Mouse (Mus musculus) c-Kit-positive CD71-negative TER-119-negative erythroid progenitor cells, embryonic 14.5 days (primary cell): ENCODE measurements around the gene Pkmyt1.
A peak's percentile ranks its signal among the peaks of the same experiment; 100 is the strongest.
"Not testable (repeated sequence)": the region's sequence is repeated elsewhere in the genome, so short reads cannot be mapped to it uniquely, and the experiment has no call there.

Experiments
- DNase-seq: peaks from one replicate; pipeline ENCODE4 v3.0.0-alpha.2; 2013; ENCODE audit warnings: low read depth

Gene Pkmyt1

DNA sequence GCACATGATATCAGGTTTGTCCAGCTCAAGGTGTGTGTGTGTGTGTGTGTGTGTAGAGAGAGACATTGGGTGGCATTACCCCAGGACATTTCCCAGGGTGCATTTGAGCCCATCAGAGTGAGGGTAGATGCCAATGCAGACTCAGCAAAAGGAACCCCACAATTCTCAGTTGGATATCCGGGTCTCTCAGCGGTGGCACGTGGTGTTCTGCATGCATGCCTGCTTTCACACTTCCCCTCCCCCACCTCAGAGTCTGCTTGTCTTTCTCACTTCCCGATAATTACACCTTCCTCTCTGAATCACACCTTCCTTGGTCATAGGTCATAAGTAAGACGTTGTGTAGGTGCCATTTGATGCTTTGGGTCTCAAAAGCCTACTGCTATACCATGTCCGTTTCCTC lies 21.9 kb downstream of the Pkmyt1 start:
- no peak for DNase-seq

DNA sequence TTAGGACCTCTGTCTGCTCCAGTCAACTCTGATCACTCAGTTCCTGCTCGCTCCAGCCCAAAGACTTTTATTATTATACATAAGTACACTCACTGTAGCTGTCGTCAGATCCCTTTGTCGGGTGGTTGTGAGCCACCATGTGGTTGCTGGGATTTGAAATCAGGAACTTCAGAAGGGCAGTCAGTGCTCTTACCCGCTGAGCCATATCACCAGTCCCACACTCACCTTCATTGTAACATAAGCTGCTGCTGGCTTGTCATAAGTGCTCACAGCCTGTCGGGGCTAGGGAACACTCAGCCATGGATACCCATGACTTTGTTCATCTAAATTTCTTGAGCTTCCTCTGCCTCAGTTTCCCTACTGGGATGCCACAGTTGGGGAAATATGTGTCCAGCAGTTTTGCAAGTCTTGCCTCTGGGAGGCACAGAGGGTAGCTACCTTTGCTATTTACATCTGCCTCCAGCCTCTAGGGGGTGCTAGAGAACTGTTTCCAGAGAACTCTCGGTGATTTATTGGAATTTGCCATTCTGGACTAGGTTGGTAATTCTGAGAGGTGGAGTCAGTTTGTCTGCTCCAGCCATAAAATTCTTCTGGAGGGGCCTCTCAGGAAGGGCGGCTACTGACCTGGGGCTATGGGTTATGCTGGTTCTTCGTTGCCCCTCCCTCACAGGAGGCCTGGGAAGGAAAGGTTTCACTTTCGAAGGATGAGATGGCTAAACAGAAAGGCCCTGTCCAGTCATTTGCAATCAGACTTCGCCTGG lies 22.7 kb downstream of the Pkmyt1 start:
- peak; percentile 84 for DNase-seq

DNA sequence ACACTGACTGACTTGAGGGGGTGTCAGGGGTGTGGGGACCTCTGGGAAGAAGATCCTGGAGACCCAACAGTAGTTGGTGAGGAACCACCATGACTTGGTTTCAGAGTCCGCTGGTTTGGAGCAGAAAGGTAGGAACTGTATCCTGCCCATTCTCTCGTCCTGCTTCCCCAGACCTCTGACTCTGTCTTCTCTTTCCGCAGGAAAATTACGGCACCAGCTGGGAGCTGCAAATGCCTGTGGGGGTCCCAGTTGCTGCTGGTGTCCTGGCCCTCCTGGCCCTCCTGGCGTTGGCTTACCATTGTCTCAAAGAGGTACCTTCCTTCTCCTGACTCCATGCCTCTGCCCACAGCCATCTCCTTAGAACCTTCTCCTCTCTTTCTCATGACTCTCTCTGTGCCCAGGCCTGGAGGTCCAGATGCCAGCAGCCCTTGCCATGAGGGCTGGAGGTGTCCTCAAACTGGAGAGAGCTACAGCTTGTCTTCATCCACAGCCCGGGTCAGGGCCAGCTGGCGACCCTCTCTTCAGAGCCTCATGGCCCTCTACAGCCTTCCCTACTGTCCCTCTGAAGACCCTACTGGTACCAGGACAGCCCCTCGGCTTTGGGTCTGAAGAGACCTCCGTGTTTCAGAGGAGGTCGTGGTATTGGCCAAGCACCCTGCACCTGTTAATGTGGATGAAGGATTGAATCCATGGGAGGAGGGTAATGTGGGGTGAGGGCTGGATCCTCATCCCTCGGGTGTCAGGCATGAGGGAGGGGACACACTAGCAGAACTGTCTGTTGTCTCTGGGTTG lies 23.5 kb downstream of the Pkmyt1 start:
- no peak for DNase-seq

DNA sequence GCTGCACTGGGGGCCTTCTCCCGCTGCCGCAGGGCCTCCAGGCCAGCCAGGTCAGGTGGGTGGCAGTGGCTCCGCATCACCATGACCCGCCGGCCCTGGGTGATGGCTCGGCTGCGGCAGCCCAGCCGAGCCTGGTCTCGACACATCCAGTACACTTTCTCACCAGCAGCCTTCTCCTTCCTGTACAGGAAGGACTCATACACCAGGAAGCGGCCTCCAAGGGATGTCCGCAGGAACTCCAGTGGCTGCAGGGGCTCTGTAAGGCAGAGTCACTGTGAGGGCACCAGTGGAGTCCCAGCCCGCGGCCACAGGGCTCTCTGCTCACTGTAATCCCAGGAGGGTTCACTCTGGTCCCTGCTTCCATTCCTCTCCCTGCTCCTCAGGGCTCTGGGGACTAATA lies 29.6 kb downstream of the Pkmyt1 start:
- DNase-seq: no peak

DNA sequence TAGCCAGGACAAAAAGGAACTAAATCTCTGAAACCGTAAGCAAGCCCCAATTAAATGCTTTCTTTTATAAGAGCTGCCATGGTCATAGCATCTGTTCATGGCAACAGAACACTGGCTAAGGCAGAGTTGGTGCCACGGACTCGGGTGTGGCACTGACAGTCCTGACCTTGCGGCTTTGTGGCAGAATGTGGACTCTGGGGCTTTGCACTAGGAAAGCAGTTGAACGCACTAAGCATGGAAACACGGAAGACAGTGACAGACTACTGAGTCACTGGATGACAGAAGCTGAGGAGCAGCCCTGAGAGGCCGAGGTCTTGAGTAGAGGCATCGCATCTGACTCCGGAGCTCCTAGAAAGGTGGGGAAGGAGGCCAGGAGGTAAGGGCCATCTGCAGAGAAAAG lies 31.4 kb downstream of the Pkmyt1 start:
- no peak for DNase-seq

DNA sequence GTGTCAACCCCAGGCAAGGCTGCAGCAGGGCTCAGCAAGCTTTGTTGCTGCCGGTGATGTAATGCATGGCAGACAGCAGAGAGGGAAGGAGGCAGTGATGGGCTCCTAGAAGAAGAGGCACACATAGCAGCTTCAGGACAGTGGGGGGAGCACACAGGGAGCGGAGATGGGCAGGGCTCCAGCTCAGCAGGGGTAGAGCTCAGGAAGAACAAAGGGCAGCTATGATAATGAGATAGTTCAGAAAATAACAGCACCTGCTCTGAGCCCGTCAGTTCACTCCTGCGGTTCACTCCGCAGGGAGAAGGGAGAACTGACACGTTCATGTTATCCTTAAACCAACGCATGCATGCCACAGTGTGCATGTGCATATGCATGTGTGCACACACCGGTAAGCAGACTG lies 32.7 kb downstream of the Pkmyt1 start:
- no peak for DNase-seq

DNA sequence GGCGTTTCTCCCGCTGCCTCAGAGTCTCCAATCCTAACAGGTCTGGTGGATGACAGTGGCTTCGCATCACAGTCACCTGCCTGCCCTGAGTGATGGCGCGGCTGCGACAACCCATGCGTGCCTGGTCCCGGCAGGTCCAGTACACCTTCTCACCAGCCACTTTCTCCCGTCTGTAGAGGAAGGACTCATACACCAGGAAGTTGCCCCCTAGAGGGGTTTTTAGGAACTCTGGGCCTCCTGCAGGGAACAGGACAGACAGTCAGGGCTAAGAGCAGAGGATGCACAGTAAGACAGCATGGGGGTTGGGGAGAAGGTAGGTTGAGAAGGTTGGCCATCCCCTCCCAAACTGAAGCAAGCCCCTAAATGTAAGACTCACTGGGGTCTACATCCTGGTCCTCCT lies 34.1 kb downstream of the Pkmyt1 start:
- no peak for DNase-seq

DNA sequence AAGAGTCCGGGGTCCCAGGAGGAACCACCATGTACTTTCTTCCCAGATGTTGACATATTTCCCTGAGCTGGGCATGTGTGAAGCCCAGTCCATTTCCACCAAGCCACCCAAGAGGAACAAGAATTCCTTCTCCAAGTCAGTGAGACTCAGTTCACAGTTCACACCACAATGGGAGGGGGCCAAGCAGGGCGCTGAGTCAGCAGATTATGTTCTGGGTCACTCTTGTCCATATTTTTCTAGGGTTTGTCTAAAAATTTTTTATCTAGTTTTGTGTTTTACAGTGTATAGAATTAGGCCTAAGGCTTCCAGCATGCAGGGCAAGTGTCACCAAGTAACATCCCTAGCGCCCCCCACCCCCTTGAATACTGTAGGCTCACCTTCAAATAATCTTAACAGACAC lies 35.0 kb downstream of the Pkmyt1 start:
- no peak for DNase-seq

DNA sequence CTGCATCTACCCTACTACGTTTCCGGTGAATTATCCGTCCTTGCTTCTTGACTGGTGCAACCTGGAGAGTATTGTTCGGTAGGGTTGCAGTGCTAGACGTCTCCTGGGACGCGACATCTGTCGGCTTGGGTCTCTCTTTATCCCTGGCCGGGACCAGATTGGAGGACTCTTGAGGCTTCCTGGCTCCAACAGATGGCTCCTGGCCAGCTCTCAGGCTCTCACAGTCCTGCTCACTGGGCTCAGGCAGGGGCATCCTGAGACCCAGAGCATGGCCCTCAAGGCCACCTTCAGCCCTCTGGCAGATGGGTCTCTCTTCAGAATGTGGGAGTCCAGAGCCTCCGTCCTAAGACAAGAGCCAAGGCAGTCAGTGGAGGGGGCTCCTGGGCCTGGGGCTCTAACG lies 36.8 kb downstream of the Pkmyt1 start:
- DNase-seq: no peak

DNA sequence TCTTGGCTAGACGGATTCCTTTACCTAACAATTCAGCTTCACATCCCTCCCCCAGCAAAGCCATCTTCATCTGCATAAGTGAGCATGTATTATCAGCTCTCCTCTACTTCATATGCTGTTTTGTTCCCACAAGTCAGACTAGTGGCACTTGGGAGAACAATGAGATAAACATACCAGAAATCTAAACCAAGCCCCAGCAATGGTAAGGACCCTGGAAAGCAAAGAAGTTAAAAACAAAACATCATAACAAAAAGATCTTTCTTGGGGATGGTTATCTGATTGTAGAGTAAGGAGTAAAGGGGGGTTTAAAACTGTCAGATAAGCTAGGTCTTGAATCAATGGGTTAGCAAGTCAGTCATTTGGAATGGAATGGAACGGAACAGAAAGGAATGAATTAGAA lies 44.4 kb downstream of the Pkmyt1 start:
- no peak for DNase-seq

DNA sequence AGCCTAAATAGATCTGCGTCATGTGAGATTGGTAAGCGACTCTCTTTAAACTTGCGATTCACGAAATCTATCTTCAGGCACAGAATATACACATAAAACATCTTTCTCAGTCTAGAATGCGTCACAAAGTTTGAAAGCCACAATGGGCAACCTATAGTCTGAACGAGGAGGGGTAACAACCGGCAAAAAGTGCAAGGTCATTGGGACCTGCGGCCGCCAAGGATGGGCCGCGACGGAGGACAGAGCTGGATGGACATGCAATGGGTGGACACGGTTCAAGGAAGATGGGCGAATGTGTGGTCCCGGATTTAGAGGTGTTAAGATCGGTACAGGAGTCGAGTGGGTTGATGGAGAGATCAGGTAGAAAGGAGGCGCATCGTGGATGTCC lies 44.8 kb downstream of the Pkmyt1 start:
- no peak for DNase-seq

DNA sequence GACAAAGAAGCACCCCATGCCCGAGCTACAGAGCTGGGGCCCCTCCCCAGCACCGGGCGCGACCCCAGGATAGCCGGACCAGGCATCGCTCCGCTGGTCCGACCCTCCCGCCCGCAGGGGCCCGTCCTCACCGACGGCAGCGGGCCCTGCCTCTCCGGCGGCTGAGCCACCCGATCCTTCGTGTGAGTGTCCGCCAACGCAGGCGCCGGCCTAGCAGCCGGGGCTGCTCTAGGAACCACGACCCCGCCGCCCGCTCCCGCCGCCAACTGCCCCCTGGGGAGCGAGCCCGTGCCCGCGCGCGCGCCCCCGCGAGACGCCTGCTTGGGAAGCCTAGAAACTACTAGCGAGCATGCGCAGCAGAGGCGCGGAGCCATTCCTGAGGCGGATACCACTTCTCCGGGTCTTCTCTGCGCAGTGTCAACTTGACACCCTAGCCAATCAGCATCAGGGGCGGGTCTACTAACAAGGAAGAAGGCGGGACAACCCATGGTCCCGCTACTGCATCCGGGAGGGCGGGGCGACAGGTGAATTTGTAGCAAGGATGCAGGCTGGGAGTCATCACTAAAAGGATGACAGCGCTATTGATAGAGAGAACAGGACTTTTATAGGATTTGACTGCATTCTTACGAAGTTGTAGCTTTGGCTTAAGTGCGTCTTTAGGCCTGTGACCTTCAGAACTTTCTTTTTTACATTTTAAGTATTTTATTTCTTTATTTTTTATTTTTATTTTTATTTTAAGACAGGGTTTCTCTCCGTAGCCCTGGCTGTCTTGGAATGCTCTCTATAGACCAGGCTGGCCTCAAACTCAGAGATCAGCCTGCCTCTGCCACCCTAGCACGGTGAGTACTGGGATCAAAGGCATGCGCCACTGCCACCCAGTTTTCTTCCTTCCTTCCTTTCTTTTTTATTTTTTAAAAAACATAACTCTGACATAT lies 45.4 kb downstream of the Pkmyt1 start, which contains the start of gene Flywch1:
Flywch1 (minus strand) TSS at position 319 of the 935 bp plus-strand sequence.
- DNase-seq: peak; percentile 92

DNA sequence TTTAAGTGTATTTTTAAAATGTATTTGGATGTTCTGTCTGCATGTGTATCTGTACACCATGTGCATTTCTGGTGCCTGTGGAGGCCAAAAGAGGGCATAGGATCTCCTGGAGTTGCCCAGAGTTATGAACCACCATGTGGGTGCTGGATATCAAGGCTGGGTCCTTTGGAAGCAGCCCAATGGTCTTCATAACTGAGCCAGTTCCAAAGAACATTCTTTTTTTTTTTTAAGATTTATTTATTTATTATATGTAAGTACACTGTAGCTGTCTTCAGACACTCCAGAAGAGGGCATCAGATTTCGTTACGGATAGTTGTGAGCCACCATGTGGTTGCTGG lies 46.1 kb downstream of the Pkmyt1 start:
- DNase-seq: not testable (repeated sequence)

DNA sequence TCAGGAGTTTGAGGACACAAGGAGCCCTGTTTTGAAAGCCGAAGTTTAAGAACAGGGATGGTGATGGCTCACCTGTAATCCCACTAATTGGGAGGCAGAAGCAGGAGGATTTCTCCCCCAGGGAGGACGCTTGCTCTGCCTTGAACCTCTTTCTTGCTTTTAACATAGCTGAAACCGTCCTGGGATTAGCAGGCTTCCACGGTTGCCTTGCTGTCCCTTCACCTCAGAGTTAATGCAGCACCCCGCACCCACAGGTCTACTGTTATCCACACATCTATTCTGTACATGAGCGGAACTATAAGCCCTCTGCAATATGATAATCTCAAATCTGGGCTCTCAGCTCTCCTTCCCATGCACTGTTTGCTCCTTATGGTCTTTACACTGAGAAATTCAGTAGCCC lies 47.5 kb downstream of the Pkmyt1 start:
- no peak for DNase-seq

DNA sequence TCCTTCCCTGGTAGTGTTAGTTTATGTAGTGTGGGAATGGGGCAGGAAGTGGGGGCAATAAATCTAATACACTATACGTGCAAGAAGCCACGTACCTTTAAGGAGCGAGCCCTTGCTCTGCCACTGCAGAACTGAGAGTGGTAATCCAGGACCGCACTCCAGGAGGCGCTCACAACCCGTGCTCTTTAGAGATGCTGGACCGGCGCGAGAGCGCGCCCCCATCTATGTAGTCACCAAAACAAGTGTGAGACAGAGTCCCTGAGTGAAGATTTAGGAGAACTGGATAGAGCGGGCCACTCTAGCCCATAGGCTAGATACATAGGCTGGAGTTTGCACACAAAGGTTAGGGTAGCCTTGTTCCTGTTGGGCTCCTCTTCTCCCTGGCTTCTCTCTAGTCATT lies 48.0 kb downstream of the Pkmyt1 start:
- DNase-seq: peak; percentile 61

DNA sequence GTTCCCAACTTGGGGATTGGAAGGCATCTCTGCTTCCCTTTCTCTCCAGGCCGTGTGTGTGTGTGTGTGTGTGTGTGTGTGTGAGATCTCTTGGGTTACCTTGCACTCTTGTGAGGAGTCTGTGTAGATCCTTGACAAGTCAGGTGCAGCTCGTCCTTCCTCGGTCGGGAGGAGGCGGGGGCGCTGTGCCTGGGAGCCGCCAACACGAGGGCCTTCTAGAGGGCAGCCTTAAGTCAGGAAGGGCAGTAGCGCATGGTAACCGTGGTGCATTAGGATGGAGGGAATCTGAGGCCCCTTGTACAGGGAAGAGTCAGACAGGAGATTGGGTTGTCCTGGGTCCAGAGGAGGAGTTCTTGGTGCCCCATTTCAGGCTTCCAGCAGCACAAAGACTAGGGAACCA lies 50.1 kb downstream of the Pkmyt1 start:
- no peak for DNase-seq

DNA sequence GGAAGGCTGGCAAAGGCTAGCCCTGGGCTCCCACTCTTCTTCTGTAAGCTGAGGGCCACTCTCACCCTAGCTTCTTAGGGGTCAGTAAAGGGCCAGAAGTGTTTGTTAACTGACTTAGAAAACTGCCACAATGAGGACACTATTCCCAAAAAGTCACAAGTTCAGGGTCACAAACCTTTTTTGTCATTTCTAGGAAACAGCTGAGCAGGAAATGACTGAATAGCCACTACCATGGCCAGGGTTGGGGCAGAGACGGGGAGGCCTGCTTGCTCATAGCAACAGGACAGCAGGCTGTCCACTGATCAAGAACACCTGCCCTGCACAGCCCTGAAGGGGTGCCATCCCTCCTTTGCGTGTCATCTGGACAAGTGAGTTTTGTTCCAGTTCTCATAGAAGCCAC lies 51.0 kb downstream of the Pkmyt1 start:
- DNase-seq: no peak

DNA sequence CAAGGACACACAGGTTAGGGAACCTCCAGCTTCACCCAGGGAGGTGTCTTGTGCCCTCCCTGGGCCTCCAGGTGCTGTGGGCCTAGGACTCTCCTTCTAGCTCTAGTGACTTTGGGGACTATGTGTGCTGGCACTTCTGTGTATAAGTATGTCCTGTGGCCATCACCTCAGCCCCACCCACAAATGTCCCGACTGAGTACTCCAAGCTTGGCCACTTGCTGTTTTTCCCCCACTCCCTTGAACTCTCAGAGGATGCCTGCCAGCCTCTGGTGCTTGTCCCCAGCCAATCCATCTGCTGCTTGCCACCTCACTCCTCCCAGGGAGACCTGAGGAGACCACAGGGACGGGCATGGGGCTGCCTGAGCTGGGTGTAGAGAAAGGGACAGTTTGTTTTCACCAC lies 52.3 kb downstream of the Pkmyt1 start:
- DNase-seq: no peak

DNA sequence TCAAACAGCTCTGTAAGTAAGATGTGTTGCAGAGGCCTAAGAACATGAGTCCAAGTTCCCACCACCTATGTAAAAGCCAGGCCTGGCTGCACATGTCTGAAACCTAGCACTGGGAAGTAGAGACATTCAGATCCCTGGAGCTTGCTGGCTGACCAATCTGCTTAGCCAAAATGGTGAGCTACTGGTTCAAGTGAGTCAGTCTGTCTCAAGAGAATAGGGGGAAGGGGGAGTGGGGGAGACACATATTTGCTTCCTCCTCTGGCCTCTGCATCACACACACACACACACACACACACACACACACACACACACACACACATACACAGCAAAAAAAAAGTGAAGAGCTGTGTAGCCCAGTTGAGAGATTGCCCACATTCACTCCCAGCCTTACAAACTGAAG lies 57.2 kb downstream of the Pkmyt1 start:
- no peak for DNase-seq

DNA sequence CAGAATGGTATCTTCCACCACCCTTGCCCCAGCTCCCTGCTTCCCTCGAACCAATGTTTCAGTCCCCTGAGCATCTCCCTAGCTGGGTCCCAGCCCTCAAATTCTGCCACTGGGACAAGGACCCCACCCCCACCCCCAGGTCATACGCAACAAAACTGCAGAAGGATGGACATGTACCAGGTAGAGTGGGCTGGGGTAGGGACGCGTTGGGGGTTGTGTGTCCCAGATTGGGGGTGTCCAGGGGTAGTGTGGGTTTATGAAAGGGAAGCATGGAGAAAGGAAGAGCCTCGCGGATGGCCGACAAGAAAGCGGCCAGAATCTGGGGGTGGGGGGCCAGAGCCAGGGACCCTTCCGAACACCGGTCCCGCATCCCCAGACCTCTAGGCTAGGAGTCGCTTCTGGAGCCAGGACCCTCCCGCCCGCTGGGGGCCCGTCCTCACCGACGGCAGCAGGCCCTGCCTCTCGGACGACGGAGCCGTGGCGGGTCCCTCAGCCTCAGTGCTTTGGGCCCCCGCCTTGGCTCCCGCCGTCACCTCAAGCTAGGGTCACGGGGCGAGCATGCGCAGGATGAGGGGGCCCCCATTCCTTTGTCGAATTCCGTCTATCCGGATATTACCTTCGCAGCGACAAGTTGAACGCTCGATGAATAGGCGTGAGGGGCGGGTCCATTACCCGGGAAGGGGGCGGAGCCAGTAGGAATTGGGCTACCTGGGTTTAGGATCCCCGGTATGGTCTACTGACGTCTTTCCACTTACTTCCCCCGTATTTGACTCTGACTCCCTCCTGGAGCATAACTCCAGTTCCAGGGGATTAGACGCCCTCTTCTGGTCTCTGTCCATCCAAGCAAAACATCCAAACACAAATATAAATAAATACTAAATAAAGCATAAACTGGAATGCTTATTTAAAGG lies 59.7 kb downstream of the Pkmyt1 start, which contains the start of gene Flywch2:
Flywch2 (minus strand) TSS at position 521 of the 911 bp plus-strand sequence.
- DNase-seq: peak; percentile 70
